Mouse (Mus musculus) cerebellum, postnatal 25 days (tissue): ENCODE data around the gene B230118H07Rik.

Source experiments
- DNase-seq, 2 experiments: peaks; one replicate each; pipeline ENCODE4 v3.0.0; 2021; ENCODE audit warnings: mixed read lengths in 2 of 2

Gene B230118H07Rik

GRCm38 (mm10) chr2:101581418-101581817, 67.9 kb downstream of the B230118H07Rik start:
- peak; percentile 36 to 62 for DNase-seq

GRCm38 (mm10) chr2:101580977-101581376, 68.4 kb downstream of the B230118H07Rik start:
- DNase-seq = no peak

- DNase-seq = no peak
These were observed 68.9 kb downstream of the B230118H07Rik start for GRCm38 (mm10) chr2:101580428-101580827.

GRCm38 (mm10) chr2:101580027-101580426, 69.3 kb downstream of the B230118H07Rik start:
- no peak for DNase-seq

- no peak for DNase-seq
These were observed 72.1 kb downstream of the B230118H07Rik start for GRCm38 (mm10) chr2:101577243-101577642.

GRCm38 (mm10) chr2:101569230-101569629, 80.1 kb downstream of the B230118H07Rik start:
- no peak for DNase-seq

- no peak for DNase-seq
These were observed 81.8 kb downstream of the B230118H07Rik start for GRCm38 (mm10) chr2:101567490-101567889.

GRCm38 (mm10) chr2:101563776-101564175, 85.6 kb downstream of the B230118H07Rik start:
- DNase-seq = no peak

GRCm38 (mm10) chr2:101563206-101563605, 86.1 kb downstream of the B230118H07Rik start:
- no peak for DNase-seq

GRCm38 (mm10) chr2:101559431-101559830, 89.9 kb downstream of the B230118H07Rik start:
- DNase-seq = no peak

- no peak for DNase-seq
These were observed 93.4 kb downstream of the B230118H07Rik start for GRCm38 (mm10) chr2:101555886-101556285.

- no peak for DNase-seq
These were observed 95.5 kb downstream of the B230118H07Rik start for GRCm38 (mm10) chr2:101553851-101554250.

- no peak for DNase-seq
These were observed 97.0 kb downstream of the B230118H07Rik start for GRCm38 (mm10) chr2:101552301-101552700.

GRCm38 (mm10) chr2:101551026-101551719, 98.2 kb downstream of the B230118H07Rik start:
- DNase-seq = no peak

GRCm38 (mm10) chr2:101550176-101550575, 99.2 kb downstream of the B230118H07Rik start:
- DNase-seq = no peak

- DNase-seq = no peak
These were observed 100.5 kb downstream of the B230118H07Rik start for GRCm38 (mm10) chr2:101548866-101549265.

GRCm38 (mm10) chr2:101545593-101545992, 103.7 kb downstream of the B230118H07Rik start:
- DNase-seq = no peak

- DNase-seq = no peak
These were observed 105.5 kb downstream of the B230118H07Rik start for GRCm38 (mm10) chr2:101543704-101544417.

GRCm38 (mm10) chr2:101536887-101537286, 112.4 kb downstream of the B230118H07Rik start:
- peak; percentile 55 to 68 for DNase-seq

GRCm38 (mm10) chr2:101533741-101534140, 115.6 kb downstream of the B230118H07Rik start:
- no peak for DNase-seq

GRCm38 (mm10) chr2:101525503-101526381, 123.6 kb downstream of the B230118H07Rik start:
- peak; percentile 57 to 75 for DNase-seq

GRCm38 (mm10) chr2:101525091-101525490, 124.2 kb downstream of the B230118H07Rik start:
- peak; percentile 8 to 17 for DNase-seq

- DNase-seq = no peak
These were observed 128.8 kb downstream of the B230118H07Rik start for GRCm38 (mm10) chr2:101520503-101520902.
